In the genomic region with DNA sequence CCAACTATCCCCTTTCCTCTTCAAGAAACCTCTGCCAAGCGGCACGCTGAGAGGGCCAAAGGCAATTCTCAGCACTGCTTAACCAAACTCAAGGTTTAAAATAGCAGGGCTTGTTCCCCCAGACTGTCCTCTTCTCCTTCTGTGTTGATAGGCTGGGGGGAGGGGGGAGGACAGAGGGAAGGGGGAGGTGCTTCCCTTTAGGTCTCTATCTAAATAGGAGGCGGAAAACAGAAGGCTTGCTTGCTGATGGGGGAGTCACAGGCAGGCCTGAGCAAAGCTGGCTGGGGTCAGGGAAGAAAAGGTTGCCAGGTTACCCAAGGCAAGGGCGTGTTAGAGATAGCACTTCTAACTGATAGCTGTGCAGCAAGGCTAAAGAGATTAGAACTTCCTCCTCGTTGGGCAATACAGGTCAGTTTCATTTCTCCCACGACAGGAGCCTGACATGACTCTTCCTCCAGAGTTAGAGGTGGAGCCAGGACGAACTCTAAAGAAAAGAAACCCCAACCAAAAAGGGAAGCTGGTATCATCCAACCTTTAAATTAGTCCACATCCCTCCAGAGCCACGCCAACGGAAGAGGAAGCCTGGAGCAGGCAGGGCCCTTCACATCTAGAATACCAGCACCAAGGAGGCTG, we compare ENCODE assay signal across 8 mouse cellular contexts. TPM values are rescaled to one million over a fixed set of nuclear protein-coding genes. Genes with fewer than 3 reads are reported as not detected.
DNase-seq lines count a peak whose midpoint lies in the region; ATAC-seq and TF ChIP-seq lines count a peak whose summit lies in the region.
"Had no signal": no experiment of that assay in that cellular context is flagged by ENCODE, and none has a peak within 500 bp of the region (broad histone marks: within the 10 kb centered on the region; RNA-seq: fewer than 3 reads in every experiment).

No protein-coding gene starts in this region.

- TF ChIP-seq CTCF in cerebellum, adult 2 months (IDR thresholded peaks at IDR 0.05; ENCODE audit: borderline replicate concordance, insufficient read depth, low read depth, low read length) = no peak

- DNase-seq in lung, postnatal 25 days (ENCODE audit: low spot score) = no peak
- DNase-seq in liver = peak; percentile 67
- DNase-seq in cerebellum, adult 2 months = no peak
- no peak for DNase-seq in adrenal gland, postnatal 25 days

- peak overlapping the region; percentile 17; the same call in 1 of the 2 replicates for H3K9ac ChIP-seq in lung, embryonic 16.5 days (ENCODE audit: low read length)
- H3K9ac ChIP-seq in stomach, embryonic 16.5 days (ENCODE audit: low read length) = 0 out of 2 replicates have a peak overlapping the region, but pooled peaks have one; percentile 17
- H3K9ac ChIP-seq: midbrain, embryonic 12.5 days had no signal

- peak overlapping the region; percentile 40 for H3K27ac ChIP-seq in lung, embryonic 16.5 days (ENCODE audit: low read length)
- peak overlapping the region; percentile 59 for H3K27ac ChIP-seq in stomach, embryonic 16.5 days (ENCODE audit: low read length)
- no peak overlapping the region for H3K27ac ChIP-seq in cerebellum, adult 2 months (ENCODE audit: insufficient read depth, low read length)
- H3K27ac ChIP-seq: midbrain, embryonic 12.5 days had no signal

- TF ChIP-seq POLR2A in cerebellum, adult 2 months (IDR thresholded peaks at IDR 0.05; ENCODE audit: borderline replicate concordance, insufficient read depth, low read length) = no peak

- 17% methylated on average over 9 of the region's 9 CpGs for WGBS in lung, embryonic 16.5 days
- 25% methylated on average over 9 of the region's 9 CpGs for WGBS in stomach, embryonic 16.5 days
- 66% methylated on average over 9 of the region's 9 CpGs for WGBS in cerebellum, adult 2 months

- H3K4me3 ChIP-seq in lung, embryonic 16.5 days (ENCODE audit: low read length) = no peak overlapping the region
- H3K4me3 ChIP-seq in stomach, embryonic 16.5 days (replicated peaks; ENCODE audit: low read length) = no peak overlapping the region
- H3K4me3 ChIP-seq in cerebellum, adult 2 months (replicated peaks; ENCODE audit: insufficient read depth, low read depth, low read length) = no peak overlapping the region
- H3K4me3 ChIP-seq: midbrain, embryonic 12.5 days had no signal

- peak; percentile 68 for ATAC-seq in lung, embryonic 16.5 days (ENCODE audit: low read depth)
- peak; percentile 88 for ATAC-seq in common myeloid progenitor, adult 5-6 weeks (replicated peaks; ENCODE audit: low read depth, poor library complexity, severe bottlenecking)
- peak; percentile 79 for ATAC-seq in stomach, embryonic 16.5 days (ENCODE audit: insufficient read depth, low FRiP score)

- H3K27me3 ChIP-seq in lung, embryonic 16.5 days (ENCODE audit: control insufficient read depth, insufficient read depth, low read depth, low read length) = no peaks in the 10 kb centered on the region
- H3K27me3 ChIP-seq in stomach, embryonic 16.5 days (ENCODE audit: control insufficient read depth, insufficient read depth, low read length) = no peaks in the 10 kb centered on the region
- H3K27me3 ChIP-seq in cerebellum, adult 2 months (ENCODE audit: control insufficient read depth, insufficient read depth, low read length) = no peaks in the 10 kb centered on the region
- H3K27me3 ChIP-seq: midbrain, embryonic 12.5 days had no signal

- no peaks in the 10 kb centered on the region for H3K9me3 ChIP-seq in lung, embryonic 16.5 days (ENCODE audit: control insufficient read depth, low read length)
- no peaks in the 10 kb centered on the region for H3K9me3 ChIP-seq in stomach, embryonic 16.5 days (replicated peaks; ENCODE audit: control insufficient read depth, low read length)
- H3K9me3 ChIP-seq: midbrain, embryonic 12.5 days had no signal

- peaks cover 17% of the 10 kb centered on the region for H3K4me1 ChIP-seq in lung, embryonic 16.5 days (replicated peaks; ENCODE audit: control insufficient read depth, insufficient read depth, low read length)
- H3K4me1 ChIP-seq in stomach, embryonic 16.5 days (ENCODE audit: control insufficient read depth, insufficient read depth, low read length) = peaks cover 18% of the 10 kb centered on the region
- H3K4me1 ChIP-seq in cerebellum, adult 2 months (ENCODE audit: control insufficient read depth, insufficient read depth, low read length) = no peaks in the 10 kb centered on the region
- H3K4me1 ChIP-seq: midbrain, embryonic 12.5 days had no signal

- H3K36me3 ChIP-seq in lung, embryonic 16.5 days (ENCODE audit: control insufficient read depth, insufficient read depth, low read length) = no peaks in the 10 kb centered on the region
- H3K36me3 ChIP-seq in stomach, embryonic 16.5 days (ENCODE audit: control insufficient read depth, insufficient read depth, low read length) = no peaks in the 10 kb centered on the region

- no peak overlapping the region for H3K4me2 ChIP-seq in lung, embryonic 16.5 days (ENCODE audit: low read depth, low read length)
- H3K4me2 ChIP-seq in stomach, embryonic 16.5 days (ENCODE audit: low read depth, low read length) = 0 out of 2 replicates have a peak overlapping the region, but pooled peaks have one; percentile 1
- H3K4me2 ChIP-seq: midbrain, embryonic 12.5 days had no signal

RNA-seq across cellular contexts. Expression of gene Hk2, which starts 10.3 kb away (rescaled TPM):
- polyA plus RNA-seq in lung, embryonic 16.5 days (2015; fragmentation: Nextera tagmentation; extraction: Ambion mirVana) = 12.7 and 16.7 TPM in 2 replicates
- 21.2 and 29.0 TPM in 2 replicates for total RNA-seq in common myeloid progenitor, adult 5-6 weeks (2017)
- polyA plus RNA-seq in stomach, embryonic 16.5 days (2015; fragmentation: Nextera tagmentation; extraction: Ambion mirVana) = 24.2 and 31.3 TPM in 2 replicates
- 6.3 and 6.4 TPM in 2 replicates for polyA plus RNA-seq in cerebellum, adult 2 months (2012; rRNA removed)
- 87.9 and 110 TPM in 2 replicates for total RNA-seq in adrenal gland, postnatal 25 days (2021)

RNA-seq across cellular contexts. Expression of gene Pole4, which starts 58.8 kb away (rescaled TPM):
- polyA plus RNA-seq in lung, embryonic 16.5 days (2015; fragmentation: Nextera tagmentation; extraction: Ambion mirVana) = 101 and 115 TPM in 2 replicates
- 57.4 and 61.9 TPM in 2 replicates for total RNA-seq in common myeloid progenitor, adult 5-6 weeks (2017)
- 79.8 and 94.1 TPM in 2 replicates for polyA plus RNA-seq in stomach, embryonic 16.5 days (2015; fragmentation: Nextera tagmentation; extraction: Ambion mirVana)
- 30.1 TPM in 2 replicates for polyA plus RNA-seq in cerebellum, adult 2 months (2012; rRNA removed)
- total RNA-seq in adrenal gland, postnatal 25 days (2021) = 42.3 and 49.2 TPM in 2 replicates
